Mouse (Mus musculus): ENCODE measurements around the gene Ppp1r12b.
A peak's percentile ranks its signal among the peaks of the same experiment; 100 is the strongest.

The Ppp1r12b gene

GRCm38 (mm10) chr1:134725276-134725675, 230.5 kb downstream of the Ppp1r12b start:
- peak in 1 of 2 experiments; percentile 29 for DNase-seq (ENCODE audit: low spot score in 2 of 2)

GRCm38 (mm10) chr1:134722891-134723290, 232.9 kb downstream of the Ppp1r12b start:
- DNase-seq (ENCODE audit: low spot score in 2 of 2) = no peak

GRCm38 (mm10) chr1:134721486-134721885, 234.3 kb downstream of the Ppp1r12b start:
- DNase-seq (ENCODE audit: low spot score in 2 of 2) = no peak

DNA sequence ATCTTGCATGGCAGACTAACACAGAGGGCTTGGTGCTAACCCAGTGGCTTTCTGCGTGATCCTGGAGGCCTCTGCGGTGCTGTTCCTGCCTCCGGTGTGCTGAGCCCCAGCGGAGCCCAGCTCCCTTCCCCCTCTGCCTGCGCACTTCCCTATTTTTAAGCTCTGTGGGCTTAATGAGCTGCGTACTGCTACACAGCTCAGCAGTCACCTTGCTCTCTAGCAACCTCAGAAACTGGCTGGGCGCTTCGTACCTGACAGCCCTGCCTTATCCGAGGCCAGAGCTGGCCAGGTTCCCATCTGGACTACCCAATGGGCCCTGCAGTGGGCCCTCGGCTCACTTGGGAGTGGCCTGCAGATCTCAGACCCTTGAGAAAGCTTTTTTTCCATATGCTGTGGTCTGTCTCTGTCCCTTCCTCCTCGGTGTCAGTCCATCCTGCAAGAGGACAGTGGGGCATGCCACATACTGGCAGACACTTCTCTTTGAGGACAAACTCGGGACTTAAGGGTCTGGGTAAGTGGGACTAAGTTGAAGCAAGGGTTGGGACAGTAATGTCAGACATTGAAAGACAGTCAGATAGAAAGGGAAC, 235.9 kb downstream of the Ppp1r12b start:
- DNase-seq (ENCODE audit: low spot score in 2 of 2) = peak; percentile 36 to 54

GRCm38 (mm10) chr1:134715092-134715491, 240.7 kb downstream of the Ppp1r12b start:
- DNase-seq (ENCODE audit: low spot score in 2 of 2) = no peak

GRCm38 (mm10) chr1:134714166-134714565, 241.6 kb downstream of the Ppp1r12b start:
- no peak for DNase-seq (ENCODE audit: low spot score in 2 of 2)

- DNase-seq (ENCODE audit: low spot score in 2 of 2) = no peak
These were observed 242.2 kb downstream of the Ppp1r12b start for GRCm38 (mm10) chr1:134713421-134713969.

DNA sequence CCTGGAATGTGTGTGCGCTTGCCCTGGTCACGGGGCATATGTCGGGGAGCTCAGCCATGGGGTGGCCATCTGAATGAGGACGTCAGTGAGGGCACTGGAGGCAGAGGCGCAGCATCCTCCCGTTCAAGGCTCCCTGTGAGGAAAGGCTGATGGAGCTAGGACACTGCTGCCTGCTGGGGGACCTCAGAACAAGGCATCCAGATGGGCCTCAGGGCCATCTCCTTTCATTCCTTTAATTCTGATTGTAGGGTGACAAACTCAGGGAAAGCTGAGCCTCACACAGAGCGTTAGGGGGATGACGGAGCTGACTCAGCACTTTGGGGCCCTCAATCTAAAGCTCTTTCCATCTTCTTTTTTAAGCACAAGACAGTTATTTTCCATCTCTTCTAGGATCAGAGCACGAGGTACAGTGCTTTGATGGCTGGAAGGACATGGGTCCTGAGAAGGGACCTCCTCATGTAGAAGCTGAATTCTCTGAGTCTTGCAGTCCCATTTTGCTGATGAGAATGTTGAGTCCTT, 242.9 kb downstream of the Ppp1r12b start:
- DNase-seq (ENCODE audit: low spot score in 2 of 2) = no peak

- DNase-seq (ENCODE audit: low spot score in 2 of 2) = no peak
These were observed 244.1 kb downstream of the Ppp1r12b start for GRCm38 (mm10) chr1:134711653-134712052.

- no peak for DNase-seq (ENCODE audit: low spot score in 2 of 2)
These were observed 244.7 kb downstream of the Ppp1r12b start for GRCm38 (mm10) chr1:134711061-134711460.

- DNase-seq (ENCODE audit: low spot score in 2 of 2) = no peak
These were observed 246.1 kb downstream of the Ppp1r12b start for GRCm38 (mm10) chr1:134709411-134710306.

- peak; percentile 35 for DNase-seq (ENCODE audit: low spot score in 2 of 2)
These were observed 246.8 kb downstream of the Ppp1r12b start for GRCm38 (mm10) chr1:134708801-134709385.

GRCm38 (mm10) chr1:134708274-134708673, 247.5 kb downstream of the Ppp1r12b start:
- DNase-seq (ENCODE audit: low spot score in 2 of 2) = no peak

DNA sequence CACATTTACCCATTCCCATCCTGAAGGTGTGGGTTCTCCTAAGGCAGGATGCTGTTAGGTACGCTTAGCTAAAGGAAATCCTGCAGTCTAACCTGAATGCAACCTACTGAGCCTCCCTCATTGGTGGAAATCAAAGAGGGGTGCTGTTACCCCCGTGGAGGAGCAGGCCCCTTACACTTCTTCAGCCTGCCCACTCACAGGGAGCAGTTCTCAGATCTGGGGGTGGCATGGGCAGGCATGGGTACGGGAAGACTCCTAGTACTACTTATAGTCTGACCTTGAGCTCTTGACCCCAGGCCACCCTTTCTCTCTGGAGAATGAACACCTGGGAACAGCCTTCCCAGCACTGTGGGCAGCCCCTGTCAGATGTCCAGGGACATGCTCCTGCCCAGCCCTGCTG, 248.2 kb downstream of the Ppp1r12b start:
- DNase-seq (ENCODE audit: low spot score in 2 of 2) = no peak

DNA sequence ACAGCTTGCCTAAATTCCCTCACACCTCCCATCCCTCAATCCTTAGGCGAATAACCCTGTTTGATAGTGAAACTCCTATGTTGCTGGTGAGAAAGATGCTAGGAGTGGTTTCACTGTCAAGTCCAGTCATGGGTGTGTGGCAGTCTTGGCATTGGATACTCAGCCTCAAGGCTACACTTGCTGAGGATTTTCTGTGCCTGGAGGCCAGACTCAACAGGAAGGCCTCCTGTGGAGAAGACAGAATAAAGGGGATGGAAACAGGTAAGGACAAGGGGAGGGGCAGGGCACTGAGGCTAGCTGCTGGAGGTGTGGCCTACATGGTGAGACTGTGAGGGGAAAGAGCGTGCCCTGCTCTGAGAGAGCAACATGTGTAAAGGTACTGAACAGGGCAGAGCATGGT, 249.2 kb downstream of the Ppp1r12b start:
- no peak for DNase-seq (ENCODE audit: low spot score in 2 of 2)

Measured in spleen, postnatal 36 days (tissue).